22 mouse cellular contexts compared by ENCODE assay signal in genomic region chr4:146904782-146905181, GRCm38 (mm10). TPM values are rescaled to one million over a fixed set of nuclear protein-coding genes. Genes with fewer than 3 reads are reported as not detected.
DNase-seq lines count a peak whose midpoint lies in the region; TF ChIP-seq lines count a peak whose summit lies in the region.
"Not testable (repeated sequence)": the region's sequence is repeated elsewhere in the genome, so short reads cannot be mapped to it uniquely, and the experiment has no call there.
"Had no signal": no experiment of that assay in that cellular context is flagged by ENCODE, and none has a peak within 500 bp of the region (broad histone marks: within the 10 kb centered on the region; RNA-seq: fewer than 3 reads in every experiment).

No protein-coding gene starts in this region.

- TF ChIP-seq POLR2A in ES-Bruce4 (IDR thresholded peaks at IDR 0.05; ENCODE audit: insufficient read depth, low read length) = not testable (repeated sequence)

- H3K9ac ChIP-seq in ES-Bruce4 (ENCODE audit: low read depth, poor library complexity, severe bottlenecking); ES-E14 (ENCODE audit: insufficient read depth, low read depth, low read length, poor library complexity, severe bottlenecking): not testable (repeated sequence)

- in situ Hi-C loops in ES-E14 (cut with MboI; ENCODE audit: low sequenced_read_pairs in 2 of 2, unreplicated experiment in 2 of 2) = not testable (repeated sequence)

- DNase-seq in ES-CJ7 (ENCODE audit: low read depth, low spot score) = peak; percentile 47
- not testable (repeated sequence) for DNase-seq in ES-E14 (ENCODE audit: low read depth, low spot score)
- DNase-seq in R1 (ENCODE audit: low read depth, low spot score) = peak; percentile 54
- peak; percentile 74 for DNase-seq in heart, adult 11 months

- H3K36me3 ChIP-seq in E14TG2a.4 (ENCODE audit: insufficient read depth, low read length) = peaks cover 28% of the 10 kb centered on the region
- H3K36me3 ChIP-seq in ES-Bruce4 (ENCODE audit: control insufficient read depth, insufficient read depth, low read length, poor library complexity, severe bottlenecking); ES-E14 (ENCODE audit: control insufficient read depth, insufficient read depth, low read length, poor library complexity, severe bottlenecking): not testable (repeated sequence)

- TF ChIP-seq EP300 in ES-Bruce4 (IDR thresholded peaks at IDR 0.05; ENCODE audit: insufficient read depth, low read depth, low read length) = not testable (repeated sequence)

- H3K9me3 ChIP-seq in E14TG2a.4 (ENCODE audit: low read length); ES-Bruce4 (replicated peaks; ENCODE audit: control insufficient read depth, insufficient read depth, low read length, poor library complexity, severe bottlenecking); ES-E14 (ENCODE audit: control insufficient read depth, insufficient read depth, low read depth, low read length): not testable (repeated sequence)

- H3K27me3 ChIP-seq in E14TG2a.4 (ENCODE audit: insufficient read depth, low read length); ES-Bruce4 (ENCODE audit: control insufficient read depth, insufficient read depth, low read length, poor library complexity, severe bottlenecking): not testable (repeated sequence)

- not testable (repeated sequence) for TF ChIP-seq CTCF in E14TG2a.4 (conservative IDR thresholded peaks at IDR 0.05; ENCODE audit: low read length); ES-Bruce4 (IDR thresholded peaks at IDR 0.05; ENCODE audit: low read depth, low read length)

- H3K4me3 ChIP-seq in E14TG2a.4 (replicated peaks; ENCODE audit: low read length) = peak overlapping the region; percentile 64
- not testable (repeated sequence) for H3K4me3 ChIP-seq in ES-Bruce4 (ENCODE audit: low read depth, low read length)
- peak overlapping the region; percentile 44 to 58; a peak in 2 of 4 replicates for H3K4me3 ChIP-seq in ES-E14 (ENCODE audit: insufficient read depth in 1 of 2, low read depth in 1 of 2, low read length in 2 of 2, poor library complexity in 1 of 2, severe bottlenecking in 1 of 2)

- peaks cover 41% of the 10 kb centered on the region for H3K4me1 ChIP-seq in E14TG2a.4 (replicated peaks; ENCODE audit: low read depth, low read length)
- H3K4me1 ChIP-seq in ES-Bruce4 (ENCODE audit: control insufficient read depth, insufficient read depth, low read length); ES-E14 (ENCODE audit: control insufficient read depth in 2 of 2, insufficient read depth in 2 of 2, low read length in 2 of 2, poor library complexity in 1 of 2): not testable (repeated sequence)

- H3K27ac ChIP-seq in ES-Bruce4 (ENCODE audit: insufficient read depth, low read length) (0 out of 2 replicates have a peak overlapping the region, but pooled peaks have one; percentile 54), ES-E14 (ENCODE audit: insufficient read depth, low read depth, low read length, poor library complexity, severe bottlenecking) (peak overlapping the region; percentile 78; the same call in 1 of the 2 replicates)

RNA-seq across cellular contexts. Expression of gene Gm21411, which starts 4.6 kb away (rescaled TPM):
- polyA plus RNA-seq in ES-Bruce4 (2011; ENCODE audit: insufficient read depth, insufficient read length, low read depth, missing spikeins) = 20.2 and 25.5 TPM in 2 replicates
- total RNA-seq in ES-E14 (2012; rRNA removed) = 91.3 and 133 TPM in 2 replicates
- total RNA-seq: adrenal gland, adult 18-20 months; adrenal gland, adult 2 months; adrenal gland, adult 8-10 months; adrenal gland, postnatal 10 days; adrenal gland, postnatal 14 days; adrenal gland, postnatal 25 days; adrenal gland, postnatal 36 days; adrenal gland, postnatal 4 days; CH12.LX; MEL had no signal
- polyA plus RNA-seq: adrenal gland, adult 2 months; brain, embryonic 14.5 days; C2C12; CD4-positive, CD25-positive, alpha-beta regulatory T cell, adult 4 months; cerebellum, adult 2 months; G1E; Patski had no signal
